Mouse (Mus musculus) spleen, adult 2 months (tissue): ENCODE results near the gene 1700069L16Rik. TPM values are rescaled to one million over a fixed set of nuclear protein-coding genes. Genes with fewer than 3 reads are reported as not detected.

Experiments
- DNase-seq, 2 experiments: peaks; one replicate each; pipeline versions ENCODE4 v3.0.0 to v3.0.0-alpha.2; 2012 to 2021; ENCODE audit warnings: low spot score in 2 of 2, low read depth in 1 of 2
- H3K27ac ChIP-seq: fragments of 200-500 bp; 2 replicates; pipeline ENCODE4 v1.5.1; 2012; ENCODE audit warnings: low read length, inconsistent platforms; ENCODE audit not compliant: insufficient read depth
- H3K27me3 ChIP-seq: fragments of 200-500 bp; 2 replicates; pipeline ENCODE4 v1.6.1; 2012; ENCODE audit warnings: mild to moderate bottlenecking, moderate library complexity, low read length, inconsistent platforms; ENCODE audit not compliant: control insufficient read depth, insufficient read depth
- H3K36me3 ChIP-seq: fragments of 200-500 bp; 2 replicates; pipeline ENCODE4 v1.6.1; 2012; ENCODE audit warnings: mild to moderate bottlenecking, low read length, inconsistent platforms; ENCODE audit not compliant: control insufficient read depth, insufficient read depth
- H3K4me1 ChIP-seq: fragments of 200-500 bp; 2 replicates; pipeline ENCODE4 v1.6.1; 2011; ENCODE audit warnings: inconsistent platforms; ENCODE audit not compliant: control insufficient read depth, insufficient read depth, insufficient read length
- H3K4me3 ChIP-seq: fragments of 200-500 bp; 2 replicates; pipeline ENCODE4 v1.5.1; 2011; ENCODE audit warnings: mild to moderate bottlenecking, inconsistent platforms; ENCODE audit not compliant: insufficient read depth, insufficient read length; ENCODE audit errors: extremely low read depth
- CTCF ChIP-seq: fragments of 200-500 bp; IDR thresholded peaks from 2 replicates; pipeline ENCODE4 v1.5.1; 2011; ENCODE audit warnings: mild to moderate bottlenecking, inconsistent platforms; ENCODE audit not compliant: insufficient read depth, insufficient read length, insufficient replicate concordance; ENCODE audit errors: extremely low read depth
- POLR2A ChIP-seq: fragments of 200-500 bp; IDR thresholded peaks from 2 replicates; pipeline ENCODE4 v1.6.1; 2011; ENCODE audit warnings: low read depth, low read length, inconsistent platforms
- WGBS: fragments of 180-500 bp; shearing (Covaris S2); methylation state at CpG from one replicate; pipeline ENCODE4 v1.1.7; 2018; 5-methylcytosine and 5-hydroxymethylcytosine counted together
- polyA plus RNA-seq: library from polyadenylated mRNA; depleted of rRNA; stranded (reverse); fragments of >200 nt; gene quantifications from 2 replicates; pipeline ENCODE4 v1.2.3, GENCODE M21; 2012; rRNA removed

1700069L16Rik gene
- polyA plus RNA-seq, 1 experiment: not detected

GRCm38 (mm10) chr5:113648647-113649211 lies 75.8 kb downstream of the 1700069L16Rik start:
- no peaks in the 10 kb centered on the region for H3K27me3 ChIP-seq
- DNase-seq: no peak
- WGBS: 71% methylated on average over 5 of the region's 5 CpGs
- H3K4me3 ChIP-seq: no peak overlapping the region
- TF ChIP-seq CTCF (no peak), POLR2A (no peak)
- H3K27ac ChIP-seq: no peak overlapping the region
- no peaks in the 10 kb centered on the region for H3K4me1 ChIP-seq
- no peaks in the 10 kb centered on the region for H3K36me3 ChIP-seq

- Histone ChIP-seq H3K4me1 (peaks cover 2% of the 10 kb centered on the region; the same call in 1 of the 2 replicates), H3K27me3 (no peaks in the 10 kb centered on the region), H3K36me3 (no peaks in the 10 kb centered on the region), H3K4me3 (no peak overlapping the region), H3K27ac (no peak overlapping the region)
- no peak for TF ChIP-seq CTCF
- no peak for TF ChIP-seq POLR2A
- WGBS: 49% methylated on average over 8 of the region's 8 CpGs
- no peak for DNase-seq
Measured at GRCm38 (mm10) chr5:113647141-113647540, 77.4 kb downstream of the 1700069L16Rik start.

GRCm38 (mm10) chr5:113644520-113644919 lies 80.1 kb downstream of the 1700069L16Rik start:
- no peak for DNase-seq
- WGBS: 60% methylated on average over 4 of the region's 4 CpGs
- no peaks in the 10 kb centered on the region for H3K36me3 ChIP-seq
- peaks cover 2% of the 10 kb centered on the region; the same call in 1 of the 2 replicates for H3K4me1 ChIP-seq
- peak overlapping the region; percentile 36; the same call in 1 of the 2 replicates for H3K27ac ChIP-seq
- H3K27me3 ChIP-seq: no peaks in the 10 kb centered on the region
- no peak for TF ChIP-seq POLR2A
- TF ChIP-seq CTCF: no peak
- no peak overlapping the region for H3K4me3 ChIP-seq

- peaks cover 2% of the 10 kb centered on the region; the same call in 1 of the 2 replicates for H3K4me1 ChIP-seq
Measured at GRCm38 (mm10) chr5:113643107-113643848, 81.3 kb downstream of the 1700069L16Rik start.

More at GRCm38 (mm10) chr5:113643107-113643848, 81.3 kb downstream of the 1700069L16Rik start:
- no peak overlapping the region for H3K4me3 ChIP-seq
- TF ChIP-seq POLR2A (no peak), CTCF (no peak)
- no peak overlapping the region for H3K27ac ChIP-seq
- no peak for DNase-seq
- no peaks in the 10 kb centered on the region for H3K27me3 ChIP-seq
- WGBS: 31% methylated on average over 18 of the region's 18 CpGs
- no peaks in the 10 kb centered on the region for H3K36me3 ChIP-seq

Other genes with a start within 250 kb of the 1700069L16Rik start
- 1.2 and 1.5 TPM in 2 replicates for gene Wscd2, start 234.4 kb downstream of the 1700069L16Rik start, polyA plus RNA-seq
- 31.7 and 37.1 TPM in 2 replicates for gene Cmklr1, start 74.3 kb downstream of the 1700069L16Rik start, polyA plus RNA-seq
- gene Ficd, start 11.0 kb upstream of the 1700069L16Rik start, polyA plus RNA-seq: 5.0 and 6.4 TPM in 2 replicates
- gene Sart3, start 47.7 kb upstream of the 1700069L16Rik start, polyA plus RNA-seq: 27.2 and 28.0 TPM in 2 replicates
- gene Iscu, start 48.0 kb upstream of the 1700069L16Rik start, polyA plus RNA-seq: 77.5 and 79.7 TPM in 2 replicates
- gene Tmem119, start 75.7 kb upstream of the 1700069L16Rik start, polyA plus RNA-seq: 3.0 and 4.8 TPM in 2 replicates
- gene Selplg, start 107.9 kb upstream of the 1700069L16Rik start, polyA plus RNA-seq: 274 and 338 TPM in 2 replicates
- 37.9 and 38.3 TPM in 2 replicates for gene Coro1c, start 184.0 kb upstream of the 1700069L16Rik start, polyA plus RNA-seq